Mouse (Mus musculus): ENCODE data around the gene Pxn.
"Not testable (repeated sequence)": the region's sequence is repeated elsewhere in the genome, so short reads cannot be mapped to it uniquely, and the experiment has no call there.

The Pxn gene

DNA sequence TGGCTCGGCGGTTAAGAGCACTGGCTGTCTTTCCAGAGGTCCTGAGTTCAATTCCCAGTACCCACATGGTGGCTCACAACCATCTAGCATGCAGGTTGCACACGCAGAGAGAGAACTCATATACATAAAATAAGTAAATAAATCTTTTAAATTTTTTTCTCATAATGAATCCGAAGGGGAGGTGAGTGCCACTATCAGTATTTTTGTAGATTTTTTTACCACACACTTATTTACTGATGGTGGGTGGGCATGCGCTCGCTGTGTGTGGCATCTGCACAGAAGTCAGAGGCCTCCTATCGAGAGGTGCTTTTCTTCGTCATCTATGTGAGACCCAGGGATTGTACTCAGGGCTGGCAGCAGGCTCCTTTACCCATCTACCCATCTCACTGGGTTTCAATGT is 19.1 kb upstream of the Pxn start:
- no peak for DNase-seq

DNA sequence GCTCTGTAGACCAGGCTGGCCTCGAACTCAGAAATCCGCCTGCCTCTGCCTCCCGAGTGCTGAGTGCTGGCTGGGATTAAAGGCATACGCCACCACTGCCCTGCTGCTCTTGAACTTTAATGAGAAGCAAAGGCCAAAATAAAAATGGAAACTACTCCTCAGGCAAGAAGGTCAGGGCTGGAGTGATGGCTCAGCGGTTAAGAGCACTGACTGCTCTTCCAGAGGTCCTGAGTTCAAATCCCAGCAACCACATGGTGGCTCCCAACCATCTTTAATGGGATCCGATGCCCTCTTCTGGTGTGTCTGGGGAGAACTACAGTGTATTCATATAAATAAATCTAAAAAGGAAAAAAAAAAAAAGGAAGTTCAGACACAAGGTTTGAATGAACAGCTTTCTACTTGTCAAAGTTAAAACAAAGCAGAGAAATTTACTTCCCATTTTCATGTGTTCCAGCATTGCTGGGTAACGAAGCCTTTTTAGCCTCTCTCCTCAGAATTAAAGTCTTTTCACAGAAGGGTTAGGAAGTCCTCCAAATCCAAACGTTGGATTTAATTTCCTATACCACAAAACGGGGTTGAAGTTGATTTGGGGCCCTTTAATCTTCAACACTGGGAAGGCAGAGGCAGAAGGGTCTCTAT is 18.4 kb upstream of the Pxn start:
- DNase-seq: no peak

DNA sequence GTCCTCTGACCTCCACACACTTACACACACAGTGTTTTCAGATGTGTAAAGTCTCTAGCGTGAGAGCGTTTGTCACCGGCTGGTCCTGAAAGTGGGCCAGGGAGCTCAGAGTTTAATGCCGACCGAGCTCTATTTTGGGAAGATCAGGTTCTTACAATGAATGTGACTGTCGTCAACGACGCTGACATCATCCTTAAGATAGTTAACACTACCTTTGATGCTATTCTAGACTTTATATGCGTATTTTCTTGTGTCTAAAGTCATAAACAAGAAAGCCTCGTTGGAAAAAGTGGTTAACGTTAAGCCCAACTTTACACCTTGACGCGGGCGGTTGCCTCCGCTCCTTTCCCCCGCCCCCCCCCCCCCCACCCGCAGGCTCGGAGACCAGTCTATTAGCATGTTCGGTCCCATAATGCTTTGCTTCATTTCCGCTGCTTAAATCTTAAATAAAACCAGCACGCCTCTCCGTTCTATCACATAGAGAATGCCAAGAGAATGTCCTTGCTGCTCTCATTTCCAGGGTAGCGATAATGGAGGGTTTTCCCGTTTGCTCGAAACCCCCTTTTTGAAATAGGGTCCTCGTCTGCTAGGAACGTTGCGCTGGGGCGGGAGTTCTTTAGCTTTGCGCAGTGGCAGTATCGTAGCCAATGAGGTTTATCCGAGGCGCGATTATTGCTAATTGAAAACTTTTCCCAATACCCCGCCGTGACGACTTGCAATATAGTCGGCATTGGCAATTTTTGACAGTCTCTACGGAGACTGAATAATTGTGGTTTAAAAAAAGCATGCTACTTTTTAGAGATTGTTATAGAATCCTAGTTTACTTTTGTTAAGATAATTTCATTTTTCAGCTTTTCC is 17.4 kb upstream of the Pxn start:
- DNase-seq: peak; percentile 53 to 76

DNA sequence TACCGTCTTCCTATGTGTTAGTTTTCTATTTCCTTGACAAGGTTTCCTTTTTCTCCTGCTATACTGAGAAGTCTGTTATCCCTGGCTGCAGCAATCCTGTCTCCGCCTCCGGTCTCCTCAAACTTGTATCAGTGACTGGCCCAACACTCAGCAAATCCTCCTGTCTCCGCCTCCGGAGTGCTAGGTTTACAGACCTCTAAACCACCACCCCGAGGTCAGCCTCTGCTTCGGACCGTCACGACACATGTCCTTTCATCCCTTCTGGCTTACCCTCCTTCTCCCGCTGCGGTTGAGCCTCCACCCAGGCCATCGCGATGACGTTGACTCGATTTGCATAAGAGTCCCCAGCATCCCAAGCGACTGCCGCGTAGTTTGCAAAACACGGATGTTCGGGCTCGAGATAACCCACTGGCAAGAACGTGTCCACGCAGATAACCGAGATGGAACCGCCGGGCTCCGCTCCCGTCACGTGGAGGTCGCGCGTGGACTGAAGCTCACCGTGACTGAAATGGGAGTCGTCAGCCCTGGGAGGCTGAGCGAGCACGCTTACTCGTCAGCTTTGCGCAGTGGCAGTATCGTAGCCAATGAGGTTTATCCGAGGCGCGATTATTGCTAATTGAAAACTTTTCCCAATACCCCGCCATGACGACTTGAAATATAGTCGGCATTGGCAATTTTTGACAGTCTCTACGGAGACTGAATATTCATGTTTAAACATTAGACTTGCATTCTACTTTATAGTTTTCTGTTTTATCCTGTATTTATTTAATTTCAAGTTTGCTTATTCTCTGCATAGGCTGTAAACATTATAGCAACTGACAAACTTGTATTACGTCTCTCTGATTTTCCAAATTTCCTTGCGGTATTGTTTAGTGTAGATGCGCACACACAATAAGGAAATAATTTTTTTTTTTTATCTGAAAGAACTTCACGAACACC is 16.5 kb upstream of the Pxn start:
- DNase-seq: peak; percentile 69 to 81

DNA sequence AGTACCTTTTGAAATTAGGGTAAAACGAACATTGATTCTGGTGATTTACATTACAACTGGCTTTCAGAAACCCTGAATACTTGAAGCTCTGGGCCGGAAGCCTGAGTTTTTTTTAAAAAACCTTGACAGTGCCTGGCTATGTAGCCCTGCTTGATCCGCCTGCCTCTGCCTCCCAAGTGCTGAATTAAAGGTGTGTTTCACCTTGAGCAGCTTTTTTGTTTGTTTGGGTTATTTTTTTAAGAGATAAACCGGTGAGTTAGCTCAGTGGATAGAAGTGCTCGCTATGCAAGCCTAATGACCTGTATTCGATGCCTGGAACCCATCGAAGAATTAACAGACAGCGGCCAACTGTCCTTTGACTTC is 15.9 kb upstream of the Pxn start:
- DNase-seq: no peak

DNA sequence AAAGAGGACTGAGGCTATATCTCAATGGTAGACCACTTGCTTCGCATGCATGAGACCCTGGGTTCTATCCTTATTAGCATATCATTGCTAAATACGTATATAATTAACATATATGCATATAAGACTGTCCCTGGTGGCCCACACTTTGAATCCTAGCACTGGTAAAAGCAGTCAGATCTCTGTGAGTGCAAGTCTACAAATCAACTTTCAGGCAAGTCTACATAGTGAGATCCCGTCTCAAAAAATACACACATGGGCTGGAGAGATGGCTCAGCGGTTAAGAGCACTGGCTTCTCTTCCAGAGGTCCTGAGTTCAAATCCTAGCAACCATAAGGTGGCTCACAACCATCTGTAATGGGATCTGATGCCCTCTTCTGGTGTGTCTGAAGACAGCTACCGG is 15.4 kb upstream of the Pxn start:
- no peak for DNase-seq

DNA sequence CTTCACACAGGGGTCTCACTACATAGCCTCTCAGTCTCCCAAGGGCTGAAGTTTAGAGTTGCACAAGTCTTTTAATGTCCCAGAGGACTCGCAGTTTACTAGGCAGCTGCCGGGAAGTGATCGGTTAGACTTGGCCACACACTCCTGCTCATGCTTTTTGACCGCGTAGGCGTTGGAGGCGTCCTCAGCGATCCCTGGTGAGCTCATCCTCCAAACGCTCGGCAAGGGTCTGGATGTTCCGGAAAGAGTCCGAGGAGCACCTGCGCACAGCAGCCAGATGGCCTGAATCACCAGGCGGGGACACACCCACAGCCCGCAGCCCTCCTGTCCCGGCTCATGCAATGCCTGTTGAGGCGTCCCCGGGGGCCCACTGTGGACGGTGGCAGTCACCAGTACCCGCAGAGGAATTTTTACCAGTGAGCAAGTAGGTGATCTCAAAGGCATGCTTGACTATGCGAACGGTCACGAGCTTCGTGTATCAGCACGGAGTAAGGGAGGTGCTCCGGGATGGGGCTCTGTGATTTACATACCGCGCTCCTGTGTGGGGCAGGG is 14.6 kb upstream of the Pxn start:
- peak in 1 of 2 experiments; percentile 55 for DNase-seq

DNA sequence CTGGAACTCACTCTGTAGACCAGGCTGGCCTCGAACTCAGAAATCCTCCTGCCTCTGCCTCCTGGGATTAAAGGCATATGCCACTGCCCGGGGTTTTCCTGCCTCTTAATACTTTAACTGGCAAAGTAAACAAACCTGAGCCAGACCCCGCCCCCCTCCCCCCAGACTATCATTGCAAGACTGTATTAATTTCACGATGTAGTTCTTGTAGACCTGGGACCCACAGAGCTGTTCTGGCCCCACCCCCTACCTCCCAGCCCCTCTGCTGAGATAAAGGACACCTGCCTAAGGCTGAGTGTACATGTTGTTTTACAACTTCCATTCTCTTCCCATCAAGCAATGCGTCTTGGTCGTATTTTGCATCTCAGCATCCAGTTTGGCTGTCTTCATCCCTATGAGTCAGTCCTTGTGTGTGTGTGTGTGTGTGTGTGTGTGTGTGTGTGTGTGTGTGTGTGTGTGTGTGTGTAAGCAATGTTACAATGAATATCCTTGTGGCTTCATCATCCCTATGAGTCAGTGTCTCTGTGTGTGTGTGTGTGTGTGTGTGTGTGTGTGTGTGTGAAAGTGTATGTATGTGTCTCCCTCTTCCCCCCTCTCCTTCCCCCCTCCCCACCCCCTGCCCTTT is 13.7 kb upstream of the Pxn start:
- DNase-seq: no peak

DNA sequence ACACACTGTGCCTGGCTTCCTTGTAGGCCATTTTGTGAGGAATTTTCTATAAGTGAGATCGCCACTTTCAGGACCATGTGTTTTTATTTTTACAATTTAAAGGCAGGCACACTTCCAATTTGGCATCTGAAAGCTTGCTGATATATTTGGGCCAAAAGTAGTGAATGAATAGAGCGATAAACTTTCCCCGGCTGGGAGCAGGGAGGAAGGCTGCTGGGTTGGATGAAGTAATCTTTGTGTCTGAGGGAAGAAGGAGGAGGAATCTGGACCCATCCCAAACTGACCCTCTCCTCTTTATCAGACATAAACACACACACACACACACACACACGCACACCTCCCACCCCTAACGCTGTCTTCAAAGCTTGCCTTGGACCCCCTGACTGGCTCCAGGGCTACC is 13.0 kb upstream of the Pxn start:
- no peak for DNase-seq

DNA sequence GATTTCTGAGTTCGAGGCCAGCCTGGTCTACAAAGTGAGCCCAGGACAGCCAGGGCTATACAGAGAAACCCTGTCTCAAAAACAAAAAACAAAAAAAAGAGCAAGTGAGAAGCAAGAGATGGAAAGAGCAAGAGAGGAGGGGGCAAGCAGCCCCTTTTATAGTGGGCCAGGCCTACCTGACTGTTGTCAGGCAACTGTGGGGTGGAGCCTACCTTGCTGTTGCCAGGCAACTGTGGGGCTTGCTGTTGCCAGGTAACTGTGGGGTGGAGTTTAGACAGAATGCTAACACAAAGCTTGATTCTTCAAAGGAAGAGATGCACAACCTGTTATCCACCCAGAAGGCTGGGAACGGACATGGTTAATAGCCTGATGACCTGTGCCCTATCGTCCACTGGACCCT is 10.9 kb upstream of the Pxn start:
- not testable (repeated sequence) for DNase-seq

DNA sequence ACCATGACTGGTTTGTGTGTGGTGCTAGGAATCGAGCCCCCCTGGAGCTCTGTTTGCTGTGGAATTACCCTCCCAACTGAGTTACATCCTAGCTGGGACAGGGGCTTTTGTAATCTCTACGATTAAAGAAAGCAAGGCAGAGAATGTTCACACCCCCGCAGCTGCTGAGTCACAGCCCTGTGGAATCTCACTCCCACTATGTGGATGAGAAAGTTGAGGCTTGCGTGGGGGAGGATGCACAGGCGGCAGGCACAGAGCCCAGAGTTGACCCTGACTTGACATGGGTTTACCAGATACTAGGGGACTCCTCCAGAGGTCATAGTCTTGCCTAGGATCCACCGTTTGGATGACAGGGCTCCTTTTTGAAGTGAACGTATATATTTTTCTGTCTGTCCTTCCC is 9.4 kb upstream of the Pxn start:
- no peak for DNase-seq

DNA sequence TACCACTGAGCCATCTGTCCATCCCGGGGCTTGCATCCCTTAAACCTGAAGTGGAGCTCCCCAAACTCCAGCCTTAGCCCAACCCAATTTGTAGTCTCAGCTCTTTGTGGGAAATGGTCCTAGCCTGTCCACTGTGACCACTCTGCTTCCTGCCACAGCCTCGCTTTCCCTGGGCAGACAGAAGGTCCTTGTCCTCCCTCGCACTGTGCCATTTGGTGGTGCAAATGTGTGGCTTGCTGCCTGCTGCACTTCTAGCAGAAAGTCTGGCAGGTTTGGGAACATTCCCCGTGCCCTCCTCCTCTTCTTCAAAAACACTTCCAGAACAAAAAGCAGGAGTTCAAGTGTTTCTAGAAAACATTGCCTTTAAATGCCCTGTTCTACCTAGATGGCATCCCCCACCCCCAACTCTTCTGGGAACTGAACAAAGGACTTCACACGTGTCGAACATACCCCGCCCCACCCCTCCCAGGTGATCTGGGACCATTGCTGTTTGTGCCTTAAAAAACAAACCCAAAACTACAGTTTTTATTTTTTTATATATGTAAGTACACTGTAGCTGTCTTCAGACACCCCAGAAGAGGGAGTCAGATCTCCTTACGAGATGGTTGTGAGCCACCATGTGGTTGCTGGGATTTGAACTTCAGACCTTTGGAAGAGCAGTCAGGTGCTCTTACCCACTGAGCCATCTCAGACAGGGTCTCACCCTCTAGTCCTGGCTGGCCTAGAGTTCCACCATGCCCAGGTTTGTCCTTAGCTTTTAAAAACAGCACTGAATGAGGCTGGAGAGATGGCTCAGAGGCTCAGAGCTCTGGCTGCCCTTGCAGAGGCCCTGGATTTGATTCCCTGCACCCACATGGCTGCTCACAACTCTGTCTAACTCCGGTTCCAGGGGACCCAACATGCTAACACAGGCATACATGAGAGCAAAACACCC is 7.9 kb upstream of the Pxn start:
- DNase-seq: no peak

DNA sequence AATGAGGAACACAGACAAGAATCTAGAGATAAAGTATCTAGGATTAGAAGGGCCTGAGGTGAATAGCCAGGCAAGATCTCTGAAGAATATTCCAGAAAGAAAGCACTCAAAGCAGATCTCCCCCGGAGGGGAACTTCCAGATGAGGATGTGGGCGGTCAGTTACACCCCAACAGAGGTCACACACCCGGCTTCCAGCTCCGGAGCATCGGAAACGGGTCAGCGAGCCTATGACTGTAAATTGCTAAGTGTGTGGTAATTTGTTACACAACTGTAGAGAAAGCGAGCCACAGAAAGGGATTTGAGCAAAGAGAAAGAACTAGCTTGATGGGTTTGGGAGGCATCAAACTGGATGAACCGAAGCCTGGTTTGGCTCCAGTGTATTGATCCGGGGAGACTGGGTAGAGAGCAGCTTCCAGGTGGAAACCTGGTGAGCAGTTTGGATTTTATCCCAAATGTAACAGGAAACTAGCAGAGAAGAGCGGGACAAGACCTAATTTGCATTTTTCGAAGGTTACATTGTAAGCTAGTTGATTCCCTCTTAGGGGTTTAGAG is 6.0 kb upstream of the Pxn start:
- DNase-seq: no peak

DNA sequence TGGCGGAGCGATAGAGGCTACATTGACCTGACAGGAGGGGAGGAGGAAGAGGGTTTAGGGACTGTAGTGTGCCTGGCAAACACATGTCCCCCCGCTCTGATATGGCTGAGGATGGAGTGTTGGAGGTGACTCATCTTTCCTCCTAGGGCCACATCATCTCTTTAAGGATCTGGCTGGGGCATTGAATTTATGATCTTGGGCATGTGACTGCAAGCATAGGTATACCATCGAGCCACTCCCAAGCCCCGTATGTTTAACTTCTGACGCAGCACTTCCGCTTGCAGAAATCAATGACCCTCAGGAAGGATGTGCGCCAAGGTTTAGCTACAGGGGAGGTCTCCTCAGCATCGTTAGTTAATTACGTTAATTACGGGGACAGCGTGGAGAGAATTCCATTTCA is 3.4 kb upstream of the Pxn start:
- DNase-seq: no peak

DNA sequence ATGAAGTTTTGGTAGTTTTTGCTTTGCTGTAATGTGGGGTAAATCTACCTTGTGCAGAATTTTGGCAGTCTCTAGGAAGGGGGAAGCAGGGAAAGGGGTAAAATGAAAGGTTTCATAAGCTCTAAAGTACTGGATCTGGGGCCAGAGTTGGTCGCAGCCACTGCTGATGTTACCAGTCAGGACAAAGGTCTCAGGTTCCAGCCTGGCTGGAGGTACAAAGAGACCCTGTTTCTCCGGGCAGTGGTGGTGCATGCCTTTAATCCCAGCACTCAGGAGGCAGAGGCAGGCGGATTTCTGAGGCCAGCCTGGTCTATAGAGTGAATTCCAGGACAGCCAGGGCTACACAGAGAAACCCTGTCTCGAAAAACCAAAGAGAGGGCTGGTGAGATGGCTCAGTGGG is 859 bp upstream of the Pxn start:
- DNase-seq: not testable (repeated sequence)

DNA sequence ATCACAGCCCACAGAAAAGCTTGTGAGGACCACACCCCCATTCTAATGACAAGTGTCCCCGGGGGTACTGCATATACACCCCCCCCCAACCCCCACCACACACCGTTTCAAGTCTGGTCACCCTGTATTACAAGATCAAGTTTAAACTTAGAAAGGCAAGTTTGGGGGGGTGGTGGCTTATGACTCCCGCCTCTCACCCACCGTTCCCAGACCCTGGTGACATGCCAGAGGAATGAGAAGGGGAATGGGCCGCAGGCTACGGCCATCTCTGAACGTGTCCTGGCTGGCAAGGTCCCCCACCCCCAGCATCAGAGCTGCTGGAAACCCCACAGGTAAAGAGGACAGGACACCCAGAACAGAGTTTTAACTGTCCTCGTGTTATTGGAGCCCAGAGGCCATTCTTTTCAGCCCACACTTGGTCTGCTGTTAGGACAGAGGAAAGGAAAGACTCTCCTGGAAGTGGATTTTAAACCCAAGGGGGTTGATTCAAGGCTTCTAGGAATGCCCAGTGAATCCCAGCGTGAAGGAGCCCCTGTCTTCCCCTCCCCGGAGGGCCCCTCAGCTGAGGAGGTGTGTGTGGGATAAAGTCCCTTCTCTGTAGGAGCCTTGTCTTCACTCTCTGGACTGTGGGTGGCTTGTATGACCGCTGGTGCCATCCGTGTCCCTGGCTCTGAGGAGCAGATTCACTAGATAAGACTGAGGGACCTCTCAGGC is 948 bp downstream of the Pxn start:
- no peak for DNase-seq

DNA sequence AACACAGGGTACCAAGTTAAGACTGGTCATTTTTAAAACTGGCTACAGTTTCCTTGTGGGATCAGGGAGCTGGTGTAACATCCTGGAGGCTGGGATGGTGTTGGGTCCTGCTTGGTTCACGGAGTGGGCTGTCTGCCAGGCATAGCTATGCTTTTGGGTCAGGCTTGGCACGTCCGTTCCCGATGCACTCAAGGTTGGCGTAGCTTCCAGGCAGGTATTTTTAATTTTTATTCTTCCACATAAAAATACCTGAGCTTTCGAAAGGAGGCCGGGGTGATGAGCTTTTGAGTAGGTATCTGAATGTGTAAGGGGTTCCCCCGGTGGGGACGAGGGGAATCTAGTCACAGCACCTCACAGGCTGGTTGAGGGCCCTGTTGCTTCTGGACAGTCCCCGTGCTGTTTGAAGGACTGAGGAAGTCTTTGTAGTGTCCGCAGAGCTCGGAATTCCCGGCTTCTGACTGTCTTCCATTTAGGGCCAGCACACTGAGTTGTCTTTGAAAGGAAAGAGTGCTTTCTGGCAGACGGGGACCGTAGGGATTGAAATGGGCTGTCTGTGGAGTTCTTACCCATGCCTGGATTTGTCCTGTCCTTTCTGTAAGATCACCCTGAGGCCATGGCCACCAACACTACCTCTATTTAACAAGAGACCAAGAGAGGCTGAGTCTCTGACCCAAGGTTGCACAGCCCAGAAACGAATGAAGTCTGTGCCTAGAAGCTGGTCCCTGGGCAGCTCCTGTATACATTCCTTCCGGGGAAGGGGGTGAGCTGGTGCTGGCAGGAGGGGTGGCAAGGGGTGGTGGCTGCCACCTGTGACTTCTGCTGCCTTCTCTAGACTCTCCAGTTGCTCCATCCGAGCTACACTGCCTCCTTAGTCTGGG is 1.7 kb downstream of the Pxn start:
- DNase-seq: no peak

DNA sequence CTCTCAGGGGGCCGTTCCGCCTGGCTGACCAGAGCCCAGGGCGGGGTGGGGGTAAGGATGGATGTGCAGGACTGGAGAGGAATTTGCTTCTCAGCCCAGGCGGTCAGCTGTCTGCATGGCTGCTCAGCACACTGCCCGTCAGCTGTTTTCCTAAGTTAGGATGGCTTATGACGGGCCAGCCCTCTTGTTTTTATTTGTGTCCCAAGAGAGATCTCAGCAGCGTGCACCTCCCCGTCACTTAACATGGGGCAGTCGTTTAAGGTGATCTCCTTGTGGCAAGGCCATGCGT is 2.3 kb downstream of the Pxn start:
- no peak for DNase-seq

DNA sequence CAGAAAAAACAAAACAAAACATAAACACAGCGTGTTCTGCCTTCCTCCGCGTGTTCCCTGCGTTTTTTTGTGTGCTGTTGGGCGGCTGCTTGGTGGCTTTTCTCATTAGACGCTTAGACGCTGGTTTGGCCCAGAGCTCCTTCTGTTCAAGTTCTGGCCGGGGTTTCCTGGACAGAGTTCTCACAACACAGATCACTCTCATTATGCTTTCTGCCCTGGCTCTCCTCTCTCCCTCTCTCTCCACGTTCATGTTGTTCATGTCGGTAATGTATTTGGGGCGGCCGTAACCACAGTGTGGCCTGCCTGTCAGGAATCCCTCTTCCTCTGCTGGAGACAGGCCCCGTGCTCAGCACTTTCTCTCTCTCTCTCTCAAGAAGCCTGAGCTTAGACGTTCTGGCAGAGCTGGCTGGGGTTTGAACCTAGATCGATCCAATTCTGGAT is 2.9 kb downstream of the Pxn start:
- no peak for DNase-seq
